Mouse (Mus musculus) embryonic facial prominence, embryonic 10.5 days (tissue): ENCODE results near the gene Sorcs1. TPM values are rescaled to one million over a fixed set of nuclear protein-coding genes. Genes with fewer than 3 reads are reported as not detected.

Experiments
- DNase-seq: peaks from one replicate; pipeline ENCODE4 v3.0.0-alpha.2; 2017; ENCODE audit warnings: low spot score
- H3K27ac ChIP-seq: fragments of 300-500 bp; sonication (generic); replicated peaks from 2 replicates; pipeline ENCODE4 v1.5.1; 2016; ENCODE audit warnings: mild to moderate bottlenecking
- H3K27me3 ChIP-seq: fragments of 300-500 bp; sonication (generic); replicated peaks from 2 replicates; pipeline ENCODE4 v1.6.1; 2016; ENCODE audit warnings: low read depth, mild to moderate bottlenecking; ENCODE audit not compliant: poor library complexity, severe bottlenecking
- H3K36me3 ChIP-seq: fragments of 300-500 bp; sonication (generic); replicated peaks from 2 replicates; pipeline ENCODE4 v1.6.1; 2016; ENCODE audit warnings: mild to moderate bottlenecking, moderate library complexity
- H3K4me1 ChIP-seq: fragments of 300-500 bp; sonication (generic); 2 replicates; pipeline ENCODE4 v1.6.1; 2016
- H3K4me3 ChIP-seq: fragments of 300-500 bp; sonication (generic); 2 replicates; pipeline ENCODE4 v1.5.1; 2016; ENCODE audit warnings: mild to moderate bottlenecking, moderate library complexity
- H3K9me3 ChIP-seq: fragments of 300-500 bp; sonication (generic); 2 replicates; pipeline ENCODE4 v1.6.1; 2016; ENCODE audit warnings: mild to moderate bottlenecking
- WGBS: fragments of 180-500 bp; shearing (Covaris S2); methylation state at CpG from one replicate; pipeline ENCODE4 v1.1.7; 2016; 5-methylcytosine and 5-hydroxymethylcytosine counted together
- microRNA-seq: library from miRNA; unstranded; fragments of <30 nt; microRNA quantifications from one replicate; pipeline ENCODE4, GENCODE M21; 2017
- polyA plus RNA-seq: library from polyadenylated mRNA; unstranded; fragments of >200 nt; fragmentation: Nextera tagmentation; extraction: Ambion mirVana; gene quantifications from 2 replicates; pipeline ENCODE4 v1.2.1, GENCODE M21; 2016

Gene Sorcs1
- polyA plus RNA-seq, 1 experiment from 2014 or later = 2.4 TPM

GRCm38 (mm10) chr19:50178151-50178550 lies 500.3 kb downstream of the Sorcs1 start:
- DNase-seq = no peak
- WGBS = 92% methylated on average over 4 of the region's 4 CpGs
- Histone ChIP-seq H3K4me3 (no peak overlapping the region), H3K9me3 (no peaks in the 10 kb centered on the region), H3K36me3 (no peaks in the 10 kb centered on the region), H3K27me3 (no peaks in the 10 kb centered on the region), H3K27ac (no peak overlapping the region), H3K4me1 (no peaks in the 10 kb centered on the region)

GRCm38 (mm10) chr19:50171849-50172248 lies 506.6 kb downstream of the Sorcs1 start:
- H3K9me3 ChIP-seq = no peaks in the 10 kb centered on the region
- WGBS = 67% methylated on average over 4 of the region's 4 CpGs
- H3K4me3 ChIP-seq = no peak overlapping the region
- H3K27ac ChIP-seq = no peak overlapping the region
- no peaks in the 10 kb centered on the region for H3K27me3 ChIP-seq
- no peaks in the 10 kb centered on the region for H3K36me3 ChIP-seq
- peak; percentile 18 for DNase-seq
- H3K4me1 ChIP-seq = no peaks in the 10 kb centered on the region

- H3K4me1 ChIP-seq = peaks cover 11% of the 10 kb centered on the region
Observed at GRCm38 (mm10) chr19:50151111-50151510, 527.3 kb downstream of the Sorcs1 start.

GRCm38 (mm10) chr19:50145919-50146318 lies 532.5 kb downstream of the Sorcs1 start:
- peaks cover 15% of the 10 kb centered on the region for H3K4me1 ChIP-seq
- H3K4me3 ChIP-seq = no peak overlapping the region
- H3K27me3 ChIP-seq = no peaks in the 10 kb centered on the region
- DNase-seq = no peak
- no peaks in the 10 kb centered on the region for H3K9me3 ChIP-seq
- WGBS = 29% methylated on average over 3 of the region's 3 CpGs
- no peak overlapping the region for H3K27ac ChIP-seq
- H3K36me3 ChIP-seq = no peaks in the 10 kb centered on the region

More at GRCm38 (mm10) chr19:50151111-50151510, 527.3 kb downstream of the Sorcs1 start:
- Histone ChIP-seq H3K9me3 (no peaks in the 10 kb centered on the region), H3K27ac (no peak overlapping the region), H3K27me3 (no peaks in the 10 kb centered on the region), H3K36me3 (no peaks in the 10 kb centered on the region), H3K4me3 (no peak overlapping the region)
- whole genome bisulfite sequencing = 66% methylated on average over 6 of the region's 6 CpGs
- DNase-seq = no peak

GRCm38 (mm10) chr19:50141853-50142252 lies 536.6 kb downstream of the Sorcs1 start:
- H3K4me1 ChIP-seq = peaks cover 12% of the 10 kb centered on the region
- whole genome bisulfite sequencing = 77% methylated on average over 8 of the region's 8 CpGs

GRCm38 (mm10) chr19:50134656-50135055 lies 543.8 kb downstream of the Sorcs1 start:
- Histone ChIP-seq H3K27ac (no peak overlapping the region), H3K9me3 (no peaks in the 10 kb centered on the region), H3K36me3 (no peaks in the 10 kb centered on the region), H3K4me1 (no peaks in the 10 kb centered on the region), H3K4me3 (no peak overlapping the region), H3K27me3 (no peaks in the 10 kb centered on the region)
- no peak for DNase-seq
- WGBS = 76% methylated on average over 1 of the region's 1 CpGs

More at GRCm38 (mm10) chr19:50141853-50142252, 536.6 kb downstream of the Sorcs1 start:
- Histone ChIP-seq H3K36me3 (no peaks in the 10 kb centered on the region), H3K9me3 (no peaks in the 10 kb centered on the region), H3K27me3 (no peaks in the 10 kb centered on the region), H3K27ac (no peak overlapping the region), H3K4me3 (no peak overlapping the region)
- DNase-seq = no peak

- no peaks in the 10 kb centered on the region for H3K36me3 ChIP-seq
- H3K27ac ChIP-seq = no peak overlapping the region
- no peak overlapping the region for H3K4me3 ChIP-seq
- H3K4me1 ChIP-seq = no peaks in the 10 kb centered on the region
- no peaks in the 10 kb centered on the region for H3K27me3 ChIP-seq
- H3K9me3 ChIP-seq = no peaks in the 10 kb centered on the region
- DNase-seq = no peak
- WGBS = 90% methylated on average over 4 of the region's 4 CpGs
Observed at GRCm38 (mm10) chr19:50105842-50106585, 572.4 kb downstream of the Sorcs1 start.

Small RNA genes lying within 50 kb of the gene (microRNA-seq; reads per million reads assigned to microRNA genes)
- gene Gm27749 = not detected
